Mouse (Mus musculus): Measurements from ENCODE around the gene Gm11595.
"Not testable (repeated sequence)": the region's sequence is repeated elsewhere in the genome, so short reads cannot be mapped to it uniquely, and the experiment has no call there.

GRCm38 (mm10) chr11:99772813-99773212 is at the start of gene Gm11595:
- not testable (repeated sequence) for TF ChIP-seq CTCF, POLR2A (IDR thresholded peaks at IDR 0.05; ENCODE audit: extremely low read depth, insufficient read depth, low read length)

Measured in cortical plate, adult 2 months (tissue).